Mouse (Mus musculus): Measurements from ENCODE around the gene Sox6. TPM values are rescaled to one million over a fixed set of nuclear protein-coding genes. Genes with fewer than 3 reads are reported as not detected.

Gene Sox6
- total RNA-seq, 2 experiments from 2014 or later: 892 to 1,095 TPM

GRCm38 (mm10) chr7:115842251-115842650 is 196.3 kb downstream of the Sox6 start:
- no peak for ATAC-seq (replicated peaks; ENCODE audit: low FRiP score, poor library complexity, severe bottlenecking)

GRCm38 (mm10) chr7:115840613-115841012 is 198.0 kb downstream of the Sox6 start:
- peak; percentile 35 for ATAC-seq (replicated peaks; ENCODE audit: low FRiP score, poor library complexity, severe bottlenecking)

GRCm38 (mm10) chr7:115835005-115835404 is 203.6 kb downstream of the Sox6 start:
- ATAC-seq (replicated peaks; ENCODE audit: low FRiP score, poor library complexity, severe bottlenecking): no peak

DNA sequence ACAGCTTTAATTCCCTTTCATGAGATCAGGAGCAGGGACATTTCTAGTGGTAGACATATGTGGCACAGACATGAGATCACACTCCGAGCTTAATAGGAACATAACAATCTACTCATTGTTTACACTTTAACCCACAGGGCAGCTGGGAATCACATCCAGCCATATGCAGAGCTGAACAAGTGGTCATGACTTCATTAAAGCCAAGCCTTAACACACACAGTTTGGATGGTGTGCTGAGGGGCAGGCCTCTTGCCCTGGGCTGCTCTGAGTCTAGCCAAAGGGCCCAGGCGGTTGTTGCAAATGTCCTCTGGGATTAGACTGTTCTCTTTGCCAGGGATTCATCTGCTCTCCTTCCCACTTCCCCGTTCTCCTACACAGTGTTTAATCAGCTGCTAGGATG is 204.9 kb downstream of the Sox6 start:
- no peak for ATAC-seq (replicated peaks; ENCODE audit: low FRiP score, poor library complexity, severe bottlenecking)

GRCm38 (mm10) chr7:115830938-115831873 is 207.4 kb downstream of the Sox6 start:
- peak; percentile 90 for ATAC-seq (replicated peaks; ENCODE audit: low FRiP score, poor library complexity, severe bottlenecking)

DNA sequence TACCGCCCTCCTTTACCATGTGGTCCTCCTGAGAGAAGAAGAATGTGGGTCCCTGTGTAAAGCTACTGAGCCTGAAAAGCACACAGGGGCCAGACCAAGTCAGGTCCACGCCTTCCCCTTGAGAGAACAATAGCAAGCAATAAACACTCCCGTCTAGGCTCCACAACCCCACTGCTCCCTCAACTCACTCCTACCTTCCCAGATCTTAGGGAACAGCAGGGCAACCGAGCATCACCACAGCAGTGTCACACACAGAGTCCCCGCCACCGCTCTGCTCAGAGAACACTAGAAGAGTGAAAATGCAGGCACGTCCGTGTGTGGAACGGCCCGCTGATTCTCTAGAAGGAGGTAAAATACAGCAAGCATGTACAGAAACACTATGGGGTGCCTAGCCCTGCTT is 208.2 kb downstream of the Sox6 start:
- peak; percentile 6; the same call in 1 of the 2 replicates for ATAC-seq (replicated peaks; ENCODE audit: low FRiP score, poor library complexity, severe bottlenecking)

GRCm38 (mm10) chr7:115829756-115830155 is 208.8 kb downstream of the Sox6 start:
- ATAC-seq (replicated peaks; ENCODE audit: low FRiP score, poor library complexity, severe bottlenecking): no peak

DNA sequence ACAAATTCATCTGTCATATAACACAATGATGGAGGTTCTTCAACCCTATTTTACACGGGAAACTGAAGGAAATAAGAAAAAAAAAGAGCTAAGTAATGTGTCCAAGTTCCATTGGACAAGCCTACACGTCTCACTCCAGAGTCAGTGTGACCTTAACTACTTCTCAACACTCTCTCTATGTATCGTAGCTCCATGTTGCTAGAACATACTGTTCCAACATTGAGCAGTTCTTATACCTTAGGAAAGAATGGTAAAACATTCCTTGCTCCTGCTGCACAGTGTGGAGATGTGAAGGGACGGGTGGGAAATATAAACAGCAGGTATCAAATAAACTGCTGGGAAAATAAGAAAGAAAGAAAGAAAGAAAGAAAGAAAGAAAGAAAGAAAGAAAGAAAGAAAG is 209.3 kb downstream of the Sox6 start:
- no peak for ATAC-seq (replicated peaks; ENCODE audit: low FRiP score, poor library complexity, severe bottlenecking)

DNA sequence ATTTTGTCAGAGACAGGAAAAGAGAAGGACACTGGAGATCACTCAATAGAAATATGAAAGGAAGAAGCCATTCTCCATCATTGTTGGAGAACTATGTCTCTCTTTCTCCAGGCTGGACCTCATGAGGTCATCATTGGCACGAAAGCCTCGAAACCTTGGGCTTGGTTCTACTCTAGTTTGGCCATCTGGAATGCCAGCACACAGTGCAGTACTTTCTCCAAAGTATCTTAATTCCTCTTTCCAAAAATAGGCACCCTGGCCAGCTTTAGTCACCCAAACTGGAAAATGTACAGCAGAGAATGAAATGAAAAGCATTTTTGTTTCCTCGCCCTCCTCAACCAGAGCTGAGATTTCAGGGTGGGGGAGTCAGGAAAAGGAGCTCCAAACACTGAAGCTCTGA is 213.3 kb downstream of the Sox6 start:
- ATAC-seq (replicated peaks; ENCODE audit: low FRiP score, poor library complexity, severe bottlenecking): no peak

DNA sequence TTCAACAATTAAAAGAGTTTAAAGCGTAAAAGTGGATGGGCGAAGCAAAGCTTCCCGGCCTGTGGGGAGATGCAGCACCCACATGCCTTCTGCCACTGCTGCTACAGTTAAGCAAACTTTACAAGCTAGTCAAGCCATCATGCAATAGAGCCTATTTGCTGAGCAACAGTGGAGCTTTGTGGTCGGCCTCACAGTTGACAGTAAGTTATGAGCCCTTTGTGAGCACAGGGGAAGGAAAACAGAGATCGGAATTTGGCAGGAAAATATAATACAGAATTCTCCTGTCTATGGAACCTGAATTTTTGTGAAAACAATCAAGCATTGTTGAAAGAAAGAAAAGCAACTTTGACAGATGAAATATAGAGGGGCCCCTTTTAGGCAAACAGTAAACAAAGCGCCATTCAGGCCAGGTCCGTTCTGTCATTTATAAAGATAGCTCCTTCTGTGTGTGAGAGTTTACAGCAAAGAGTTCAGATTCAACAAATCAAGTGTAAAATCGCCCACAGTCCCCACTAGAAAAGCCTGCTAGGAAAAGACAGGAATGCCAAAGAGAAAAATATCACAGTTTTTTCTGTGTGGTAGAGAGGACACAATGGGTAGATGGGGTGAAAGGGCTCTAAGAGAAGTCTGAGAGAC is 213.9 kb downstream of the Sox6 start:
- no peak for ATAC-seq (replicated peaks; ENCODE audit: low FRiP score, poor library complexity, severe bottlenecking)

DNA sequence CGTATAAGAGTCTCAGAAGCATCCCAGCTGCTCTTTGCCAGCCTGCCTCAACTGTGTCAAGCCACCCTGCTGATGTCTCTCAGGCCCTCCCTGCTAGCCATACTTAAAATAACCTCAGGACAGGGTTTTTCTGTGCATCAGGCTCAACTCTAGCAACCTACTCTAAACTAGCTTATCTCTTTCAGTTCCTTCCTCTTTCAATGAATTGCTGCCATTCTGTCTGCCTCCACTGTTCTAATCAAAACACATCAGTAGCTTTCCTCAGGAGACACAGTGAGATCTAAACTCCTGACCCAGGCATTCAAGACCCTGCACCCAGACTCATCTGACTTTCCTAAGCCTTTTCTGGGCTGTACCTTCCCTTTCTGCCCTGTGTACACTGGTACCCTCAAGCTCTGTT is 219.5 kb downstream of the Sox6 start:
- no peak for ATAC-seq (replicated peaks; ENCODE audit: low FRiP score, poor library complexity, severe bottlenecking)

DNA sequence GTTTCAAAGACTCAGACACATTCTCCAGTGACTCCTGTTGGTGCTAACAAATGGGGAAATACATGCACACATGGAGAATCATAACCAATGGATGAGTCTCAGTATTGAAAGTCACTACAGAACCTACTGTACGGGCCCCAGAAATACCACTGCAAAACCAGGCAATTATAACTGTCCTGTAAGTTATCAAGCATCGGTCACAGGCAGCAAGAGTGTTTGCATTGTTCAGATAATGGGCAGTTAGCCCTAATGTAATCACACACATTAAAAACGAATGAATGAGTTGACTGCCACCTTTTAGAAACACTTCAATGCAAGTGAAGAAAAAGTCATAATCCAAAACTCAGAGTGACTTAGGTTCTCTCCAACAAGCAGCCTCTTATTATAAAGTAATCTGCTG is 235.3 kb downstream of the Sox6 start:
- ATAC-seq (replicated peaks; ENCODE audit: low FRiP score, poor library complexity, severe bottlenecking): no peak

- no peak for ATAC-seq (replicated peaks; ENCODE audit: low FRiP score, poor library complexity, severe bottlenecking)
Observed at GRCm38 (mm10) chr7:115794139-115794858, 244.3 kb downstream of the Sox6 start.

DNA sequence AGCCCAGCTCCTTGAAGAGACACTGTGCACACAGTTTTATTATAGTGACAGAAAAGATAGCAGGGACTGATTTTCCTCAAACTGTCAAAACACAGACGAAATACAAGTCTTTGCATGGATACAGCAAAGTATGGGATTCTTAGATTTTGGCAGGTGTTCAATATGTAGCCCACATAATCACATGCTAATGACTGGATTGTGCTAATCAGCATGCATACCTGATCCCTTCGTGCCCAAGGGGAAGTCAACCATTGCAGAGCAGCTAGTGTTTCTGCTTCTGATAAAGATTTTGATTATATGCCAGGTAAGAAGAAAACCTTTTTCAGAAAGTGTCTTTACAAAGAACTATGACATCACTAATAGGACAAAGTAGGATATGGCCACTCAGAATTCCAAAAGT is 245.8 kb downstream of the Sox6 start:
- ATAC-seq (replicated peaks; ENCODE audit: low FRiP score, poor library complexity, severe bottlenecking): no peak

DNA sequence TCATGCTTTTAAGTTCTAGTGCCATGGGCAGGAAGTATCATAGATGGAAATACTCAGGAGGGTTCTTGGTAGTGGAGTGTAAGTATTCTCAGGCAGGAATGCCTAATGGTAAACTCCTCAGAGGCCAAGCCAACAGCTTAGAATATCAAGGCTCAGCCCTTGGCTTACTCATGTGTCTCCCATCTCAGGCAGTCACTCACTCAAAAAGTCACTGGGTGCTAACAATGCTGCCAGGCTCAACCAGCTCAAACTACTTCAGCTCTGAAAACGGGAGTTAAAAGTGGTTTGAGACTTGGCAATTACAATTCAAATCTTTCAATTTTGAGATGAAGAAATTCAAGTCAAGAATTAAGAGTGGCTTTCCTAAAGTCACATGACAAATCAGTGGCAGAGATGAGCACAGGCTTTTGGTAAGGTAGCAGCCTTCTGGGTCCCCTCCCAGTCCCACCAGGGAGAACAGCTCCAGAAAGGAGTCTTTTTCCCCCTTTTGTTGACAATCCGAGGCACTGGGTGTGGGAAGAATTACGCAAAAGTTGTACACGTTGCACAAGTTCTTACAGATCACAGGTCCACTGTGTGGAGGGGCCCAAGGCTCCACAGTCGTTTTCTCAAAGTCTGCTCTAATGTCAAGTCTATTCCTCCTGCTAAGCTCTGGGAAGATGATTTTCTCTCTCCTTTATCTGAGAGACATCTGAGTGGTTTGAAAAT is 249.3 kb downstream of the Sox6 start:
- ATAC-seq (replicated peaks; ENCODE audit: low FRiP score, poor library complexity, severe bottlenecking): no peak

GRCm38 (mm10) chr7:115783982-115784917 is 254.3 kb downstream of the Sox6 start:
- ATAC-seq (replicated peaks; ENCODE audit: low FRiP score, poor library complexity, severe bottlenecking): no peak; the same call in 1 of the 2 replicates

- no peak for ATAC-seq (replicated peaks; ENCODE audit: low FRiP score, poor library complexity, severe bottlenecking)
Observed at GRCm38 (mm10) chr7:115780148-115780547, 258.4 kb downstream of the Sox6 start.

- ATAC-seq (replicated peaks; ENCODE audit: low FRiP score, poor library complexity, severe bottlenecking): no peak
Observed at GRCm38 (mm10) chr7:115779544-115779943, 259.1 kb downstream of the Sox6 start.

DNA sequence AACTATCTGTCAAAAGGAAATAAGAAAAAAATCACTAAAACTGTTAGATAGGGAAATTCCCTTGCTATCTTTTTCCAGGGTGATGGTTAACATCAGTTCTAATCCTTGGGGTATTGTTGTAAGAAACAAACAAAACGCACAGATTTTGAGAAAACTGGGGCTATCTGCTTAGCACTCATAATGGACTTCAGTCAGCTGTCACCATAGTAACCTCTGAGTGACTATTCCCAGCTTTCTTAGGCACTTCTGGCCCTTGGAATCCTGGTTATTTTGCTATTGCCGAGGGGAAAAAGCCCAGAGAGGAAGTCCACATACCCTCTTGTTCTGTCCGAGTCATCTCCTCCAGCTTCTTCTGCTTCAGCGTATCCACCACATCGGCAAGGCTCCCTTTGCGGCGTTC is 261.9 kb downstream of the Sox6 start:
- ATAC-seq (replicated peaks; ENCODE audit: low FRiP score, poor library complexity, severe bottlenecking): no peak
